16 mouse cellular contexts compared by ENCODE assay signal in the genomic region with DNA sequence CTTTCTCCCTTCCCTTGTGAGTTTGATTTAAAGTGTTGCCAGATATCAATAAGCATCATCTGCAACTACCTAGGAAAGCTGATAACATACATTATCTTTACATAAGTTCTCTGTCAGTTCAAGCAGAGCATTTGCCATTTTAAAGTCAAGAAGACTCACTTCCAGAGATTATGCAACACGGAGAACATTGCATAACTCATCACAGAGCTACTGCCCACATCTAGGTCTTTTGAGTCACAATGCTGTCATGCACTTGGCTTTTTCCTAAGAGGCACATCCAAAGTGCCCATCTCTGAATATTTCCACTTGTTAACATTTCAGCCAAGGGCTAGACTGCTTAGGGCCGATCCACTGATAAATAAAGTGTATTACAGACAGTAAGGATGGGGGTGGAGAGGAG. TPM values are rescaled to one million over a fixed set of nuclear protein-coding genes. Genes with fewer than 3 reads are reported as not detected.
DNase-seq lines count a peak whose midpoint lies in the region; TF ChIP-seq lines count a peak whose summit lies in the region.
"Had no signal": no experiment of that assay in that cellular context is flagged by ENCODE, and none has a peak within 500 bp of the region (broad histone marks: within the 10 kb centered on the region; RNA-seq: fewer than 3 reads in every experiment).

No protein-coding gene starts in this region.

- peaks cover 4% of the 10 kb centered on the region; the same call in 1 of the 2 replicates for H3K4me1 ChIP-seq in cerebellum, adult 2 months (ENCODE audit: control insufficient read depth, insufficient read depth, low read length)
- peaks cover 13% of the 10 kb centered on the region; the same call in 1 of the 2 replicates for H3K4me1 ChIP-seq in cortical plate, adult 2 months (ENCODE audit: control insufficient read depth, insufficient read depth, low read length)
- H3K4me1 ChIP-seq: heart, embryonic 10.5 days; hindbrain, embryonic 10.5 days; liver, embryonic 15.5 days; neural tube, embryonic 15.5 days had no signal

- H3K27me3 ChIP-seq in cerebellum, adult 2 months (ENCODE audit: control insufficient read depth, insufficient read depth, low read length) = no peaks in the 10 kb centered on the region
- H3K27me3 ChIP-seq in C2C12 (ENCODE audit: control insufficient read depth, insufficient read depth, insufficient read length) = no peaks in the 10 kb centered on the region
- H3K27me3 ChIP-seq: liver, embryonic 15.5 days; neural tube, embryonic 15.5 days had no signal

- no peak overlapping the region for H3K4me3 ChIP-seq in cerebellum, adult 2 months (replicated peaks; ENCODE audit: insufficient read depth, low read depth, low read length)
- no peak overlapping the region for H3K4me3 ChIP-seq in C2C12 (ENCODE audit: insufficient read depth, poor library complexity, severe bottlenecking)
- H3K4me3 ChIP-seq in cortical plate, adult 2 months (ENCODE audit: insufficient read depth, low read length) = no peak overlapping the region
- H3K4me3 ChIP-seq: heart, embryonic 10.5 days; hindbrain, embryonic 10.5 days; liver, embryonic 15.5 days; neural tube, embryonic 15.5 days had no signal

- no peaks in the 10 kb centered on the region for H3K79me3 ChIP-seq in C2C12 (ENCODE audit: low read depth)

- TF ChIP-seq CTCF in cerebellum, adult 2 months (IDR thresholded peaks at IDR 0.05; ENCODE audit: borderline replicate concordance, insufficient read depth, low read depth, low read length) = no peak
- no peak for TF ChIP-seq CTCF in C2C12 (IDR thresholded peaks at IDR 0.05; ENCODE audit: control insufficient read depth, insufficient read depth, insufficient read length)
- no peak for TF ChIP-seq CTCF in cortical plate, adult 2 months (IDR thresholded peaks at IDR 0.05; ENCODE audit: extremely low read depth, insufficient read depth, low read length)

- H3K36me3 ChIP-seq in C2C12 (ENCODE audit: control insufficient read depth, insufficient read depth) = no peaks in the 10 kb centered on the region
- H3K36me3 ChIP-seq: heart, embryonic 10.5 days; hindbrain, embryonic 10.5 days; liver, embryonic 15.5 days; neural tube, embryonic 15.5 days had no signal

- peak overlapping the region; percentile 61; the same call in 1 of the 2 replicates for H3K27ac ChIP-seq in cerebellum, adult 2 months (ENCODE audit: insufficient read depth, low read length)
- H3K27ac ChIP-seq in cortical plate, adult 2 months (ENCODE audit: insufficient read depth, low read length) = peak overlapping the region; percentile 90
- H3K27ac ChIP-seq: heart, embryonic 10.5 days; hindbrain, embryonic 10.5 days; liver, embryonic 15.5 days; neural tube, embryonic 15.5 days had no signal

- no peaks in the 10 kb centered on the region for H3K79me2 ChIP-seq in C2C12 (ENCODE audit: control insufficient read depth, insufficient read depth)

- 84% methylated on average over 2 of the region's 2 CpGs for WGBS in cerebellum, adult 2 months

- no peak for TF ChIP-seq POLR2A in cerebellum, adult 2 months (IDR thresholded peaks at IDR 0.05; ENCODE audit: borderline replicate concordance, insufficient read depth, low read length)
- no peak for TF ChIP-seq POLR2A in cortical plate, adult 2 months (IDR thresholded peaks at IDR 0.05; ENCODE audit: extremely low read depth, insufficient read depth, low read length)

- DNase-seq in cerebellum, adult 2 months = peak in 1 of 2 experiments; percentile 74
- DNase-seq in cerebellum, adult 11 months = no peak
- DNase-seq in layer of hippocampus, adult 9-11 months = peak; percentile 27
- DNase-seq in layer of hippocampus, postnatal 14 days (ENCODE audit: low spot score in 2 of 2) = no peak
- DNase-seq in urinary bladder, postnatal 4 days (ENCODE audit: low spot score in 2 of 2) = no peak
- DNase-seq in ovary, adult 18-20 months (ENCODE audit: low spot score) = no peak
- DNase-seq: cerebellum, postnatal 25 days; kidney, postnatal 25 days; right cerebral cortex, postnatal 14 days; thymus, postnatal 25 days had no signal

- H3ac ChIP-seq in C2C12 (ENCODE audit: control insufficient read depth, insufficient read length, low read depth) = no peak overlapping the region

TF ChIP-seq in C2C12, 6 proteins besides CTCF, POLR2A, EP300 and RAD21:
- TF ChIP-seq CEBPB (IDR thresholded peaks at IDR 0.05; ENCODE audit: low read depth) = peak; percentile 90
- no peak for TF ChIP-seq MYOD1 (IDR thresholded peaks at IDR 0.05; ENCODE audit: control insufficient read depth, insufficient read length, low read depth)
- TF ChIP-seq MYOG (IDR thresholded peaks at IDR 0.05; ENCODE audit: control insufficient read depth, extremely low read depth, insufficient read length) = no peak

RNA-seq across cellular contexts. Expression of a gene that starts 55.6 kb away (rescaled TPM):
- polyA plus RNA-seq in cerebellum, adult 2 months (2012; rRNA removed) = 98.1 and 105 TPM in 2 replicates
- 100 to 1,000 TPM; 142 to 159 TPM for total RNA-seq in layer of hippocampus, postnatal 14 days (2021)
- 0.07 TPM for polyA plus RNA-seq in C2C12 (2012; fragmentation: generic; extraction: Trizol)
- polyA plus RNA-seq in cortical plate, adult 2 months (2012; rRNA removed) = 83.4 and 87.6 TPM in 2 replicates

Comparison
In these comparisons a context has a peak if more than half of its experiments do, and no peak if none do; other contexts are left out.
1. RNA of a gene that starts 55.6 kb away (polyA plus RNA-seq): 98.1 to 105 TPM in cerebellum, adult 2 months and 83.4 to 87.6 TPM in cortical plate, adult 2 months; 0.07 TPM in C2C12 (single experiment); every median in the first group is over 10 times any median in the second.